Mouse (Mus musculus): Measurements from ENCODE around the gene Katna1. TPM values are rescaled to one million over a fixed set of nuclear protein-coding genes. Genes with fewer than 3 reads are reported as not detected.

The Katna1 gene
- polyA plus RNA-seq, 1 experiment from 2014 or later, result 58.5 TPM

Other genes starting within 250 kb of the Katna1 start
- 3.0 and 4.0 TPM in 2 replicates for gene Lrp11, start 136.2 kb upstream of the Katna1 start, polyA plus RNA-seq (2015; fragmentation: Nextera tagmentation; extraction: Ambion mirVana)
- gene Nup43, start 58.5 kb upstream of the Katna1 start, polyA plus RNA-seq (2015; fragmentation: Nextera tagmentation; extraction: Ambion mirVana), result 38.2 and 38.3 TPM in 2 replicates
- 124 and 128 TPM in 2 replicates for gene Pcmt1, start 44.9 kb upstream of the Katna1 start, polyA plus RNA-seq (2015; fragmentation: Nextera tagmentation; extraction: Ambion mirVana)
- 8.7 and 9.0 TPM in 2 replicates for gene Lats1, start 44.8 kb upstream of the Katna1 start, polyA plus RNA-seq (2015; fragmentation: Nextera tagmentation; extraction: Ambion mirVana)
- 86.8 and 87.3 TPM in 2 replicates for gene Ginm1, start 66.8 kb downstream of the Katna1 start, polyA plus RNA-seq (2015; fragmentation: Nextera tagmentation; extraction: Ambion mirVana)
- 36.7 and 37.5 TPM in 2 replicates for gene Ppil4, start 66.9 kb downstream of the Katna1 start, polyA plus RNA-seq (2015; fragmentation: Nextera tagmentation; extraction: Ambion mirVana)
- 0.21 TPM in 2 replicates for gene Zc3h12d, start 106.5 kb downstream of the Katna1 start, polyA plus RNA-seq (2015; fragmentation: Nextera tagmentation; extraction: Ambion mirVana)
- gene Tab2, start 230.2 kb downstream of the Katna1 start, polyA plus RNA-seq (2015; fragmentation: Nextera tagmentation; extraction: Ambion mirVana), result 20.7 and 23.2 TPM in 2 replicates

Measured in embryonic facial prominence, embryonic 15.5 days (tissue).